Comparison of ENCODE assay signal across 30 mouse cellular contexts in genomic region chr13:5725984-5726383, GRCm38 (mm10).
DNase-seq lines count a peak whose midpoint lies in the region; ATAC-seq and TF ChIP-seq lines count a peak whose summit lies in the region.
"Had no signal": no experiment of that assay in that cellular context is flagged by ENCODE, and none has a peak within 500 bp of the region (broad histone marks: within the 10 kb centered on the region; RNA-seq: fewer than 3 reads in every experiment).

No protein-coding gene starts in this region.

- no peak for ATAC-seq in lung, postnatal 0 days
- ATAC-seq in hematopoietic stem cell, adult 5-6 weeks (replicated peaks in 1 of 2; ENCODE audit: insufficient read depth in 1 of 2, low FRiP score in 2 of 2, low TSS enrichment in 1 of 2, low read depth in 1 of 2, poor library complexity in 2 of 2, severe bottlenecking in 2 of 2), result peak; percentile 71 to 83; a peak in 3 of 4 replicates
- peak; percentile 94 for ATAC-seq in neutrophil, adult 5-6 weeks (ENCODE audit: extremely low read depth, insufficient number of reproducible peaks, low FRiP score, poor library complexity, severe bottlenecking)
- ATAC-seq in liver, embryonic 12.5 days, result no peak
- ATAC-seq: activated CD4-positive, CD25-positive, alpha-beta regulatory T cell, adult 4 months; CD4-positive, CD25-positive, alpha-beta regulatory T cell, adult 4 months; intestine, embryonic 16.5 days; midbrain, embryonic 13.5 days had no signal

- no peaks in the 10 kb centered on the region for H3K27me3 ChIP-seq in lung, postnatal 0 days (replicated peaks; ENCODE audit: insufficient read depth, low read length)
- H3K27me3 ChIP-seq in liver, embryonic 12.5 days (replicated peaks), result no peaks in the 10 kb centered on the region
- H3K27me3 ChIP-seq: forebrain, embryonic 12.5 days; heart, embryonic 15.5 days; hindbrain, embryonic 13.5 days; limb, embryonic 13.5 days; liver, embryonic 13.5 days; lung, embryonic 15.5 days; megakaryocyte, embryonic 14.5 days; midbrain, embryonic 13.5 days; neural tube, embryonic 15.5 days had no signal

- H3K4me3 ChIP-seq in lung, postnatal 0 days (ENCODE audit: low read depth, low read length), result no peak overlapping the region
- no peak overlapping the region for H3K4me3 ChIP-seq in liver, embryonic 12.5 days
- H3K4me3 ChIP-seq: forebrain, embryonic 12.5 days; heart, embryonic 10.5 days; heart, embryonic 15.5 days; hindbrain, embryonic 13.5 days; limb, embryonic 13.5 days; liver, embryonic 13.5 days; lung, embryonic 15.5 days; megakaryocyte, embryonic 14.5 days; midbrain, embryonic 13.5 days; neural tube, embryonic 15.5 days had no signal

- no peak overlapping the region for H3K4me2 ChIP-seq in lung, postnatal 0 days (replicated peaks; ENCODE audit: low read depth, low read length)
- no peak overlapping the region for H3K4me2 ChIP-seq in liver, embryonic 12.5 days
- H3K4me2 ChIP-seq: forebrain, embryonic 12.5 days; heart, embryonic 15.5 days; hindbrain, embryonic 13.5 days; limb, embryonic 13.5 days; liver, embryonic 13.5 days; lung, embryonic 15.5 days; midbrain, embryonic 13.5 days; neural tube, embryonic 15.5 days had no signal

- H3K27ac ChIP-seq in lung, postnatal 0 days (ENCODE audit: low read length), result no peak overlapping the region
- H3K27ac ChIP-seq in liver, embryonic 12.5 days, result no peak overlapping the region
- H3K27ac ChIP-seq: forebrain, embryonic 12.5 days; heart, embryonic 10.5 days; heart, embryonic 15.5 days; hindbrain, embryonic 13.5 days; kidney, postnatal 0 days; limb, embryonic 13.5 days; liver, embryonic 13.5 days; lung, embryonic 15.5 days; midbrain, embryonic 13.5 days; neural tube, embryonic 15.5 days had no signal

- H3K4me1 ChIP-seq in lung, postnatal 0 days (ENCODE audit: insufficient read depth, low read depth, low read length), result no peaks in the 10 kb centered on the region
- no peaks in the 10 kb centered on the region for H3K4me1 ChIP-seq in liver, embryonic 12.5 days
- H3K4me1 ChIP-seq: heart, embryonic 10.5 days; heart, embryonic 15.5 days; limb, embryonic 13.5 days; liver, embryonic 13.5 days; lung, embryonic 15.5 days; neural tube, embryonic 15.5 days had no signal

- peak; percentile 27 for DNase-seq in lung, postnatal 0 days (ENCODE audit: low spot score)
- no peak for DNase-seq in lung, postnatal 10 days
- peak; percentile 2 for DNase-seq in MEL-GATA-1-ER (ENCODE audit: extremely low read depth, low read depth)
- no peak for DNase-seq in ovary, adult 18-20 months (ENCODE audit: low spot score)
- DNase-seq: adrenal gland, adult 2 months; adrenal gland, postnatal 36 days; cerebellum, adult 2 months; cerebellum, postnatal 14 days; gastrocnemius, postnatal 14 days; heart, adult 11 months; kidney, adult 8-10 months; kidney, postnatal 4 days; liver, embryonic 13.5 days; thymus, postnatal 4 days had no signal

- no peaks in the 10 kb centered on the region for H3K9me3 ChIP-seq in lung, postnatal 0 days (ENCODE audit: low read length)
- no peaks in the 10 kb centered on the region for H3K9me3 ChIP-seq in liver, embryonic 12.5 days (replicated peaks)
- H3K9me3 ChIP-seq: forebrain, embryonic 12.5 days; heart, embryonic 10.5 days; heart, embryonic 15.5 days; hindbrain, embryonic 13.5 days; limb, embryonic 13.5 days; liver, embryonic 13.5 days; lung, embryonic 15.5 days; megakaryocyte, embryonic 14.5 days; midbrain, embryonic 13.5 days; neural tube, embryonic 15.5 days had no signal

- no peak for TF ChIP-seq CTCF in lung, postnatal 0 days (IDR thresholded peaks at IDR 0.05)

- WGBS in lung, postnatal 0 days, result 46% methylated on average over 4 of the region's 4 CpGs
- WGBS in liver, embryonic 12.5 days (ENCODE audit: insufficient replicate concordance), result 44% methylated on average over 4 of the region's 4 CpGs

- no peak overlapping the region for H3K9ac ChIP-seq in lung, postnatal 0 days (replicated peaks; ENCODE audit: low read depth)
- H3K9ac ChIP-seq in liver, embryonic 12.5 days, result no peak overlapping the region
- H3K9ac ChIP-seq: forebrain, embryonic 12.5 days; heart, embryonic 15.5 days; hindbrain, embryonic 13.5 days; limb, embryonic 13.5 days; liver, embryonic 13.5 days; lung, embryonic 15.5 days; midbrain, embryonic 13.5 days; neural tube, embryonic 15.5 days had no signal

- no peaks in the 10 kb centered on the region for H3K36me3 ChIP-seq in lung, postnatal 0 days (ENCODE audit: insufficient read depth, low read length)
- H3K36me3 ChIP-seq in liver, embryonic 12.5 days, result no peaks in the 10 kb centered on the region
- H3K36me3 ChIP-seq: forebrain, embryonic 12.5 days; heart, embryonic 10.5 days; heart, embryonic 15.5 days; hindbrain, embryonic 13.5 days; limb, embryonic 13.5 days; liver, embryonic 13.5 days; lung, embryonic 15.5 days; midbrain, embryonic 13.5 days; neural tube, embryonic 15.5 days had no signal

- no peak for TF ChIP-seq EP300 in lung, postnatal 0 days (IDR thresholded peaks at IDR 0.05)

Comparison
In these comparisons a context has a peak if more than half of its experiments do, and no peak if none do; other contexts are left out.
1. DNase-seq: peak in lung, postnatal 0 days (single experiment) and MEL-GATA-1-ER (single experiment); none in lung, postnatal 10 days (single experiment) and ovary, adult 18-20 months (single experiment).
2. ATAC-seq: peak in hematopoietic stem cell, adult 5-6 weeks (2 of 2) and neutrophil, adult 5-6 weeks (single experiment); none in lung, postnatal 0 days (single experiment) and liver, embryonic 12.5 days (single experiment).